Mouse (Mus musculus) E14TG2a.4 (cell line): ENCODE data around the gene Gadd45b.
A peak's percentile ranks its signal among the peaks of the same experiment; 100 is the strongest.

Experiments
- H3K27me3 ChIP-seq: 2 replicates; pipeline ENCODE4 v1.6.1; 2014; ENCODE audit warnings: low read length, control low read depth; ENCODE audit not compliant: insufficient read depth
- H3K36me3 ChIP-seq: 2 replicates; pipeline ENCODE4 v1.6.1; 2014; ENCODE audit warnings: low read length, control low read depth; ENCODE audit not compliant: insufficient read depth
- H3K4me1 ChIP-seq: replicated peaks from 2 replicates; pipeline ENCODE4 v1.6.1; 2014; ENCODE audit warnings: low read depth, low read length, control low read depth
- H3K4me3 ChIP-seq: replicated peaks from 2 replicates; pipeline ENCODE4 v1.5.1; 2014; ENCODE audit warnings: mild to moderate bottlenecking, low read length
- H3K9me3 ChIP-seq: 2 replicates; pipeline ENCODE4 v1.6.1; 2014; ENCODE audit warnings: low read length, control low read depth
- CTCF ChIP-seq: conservative IDR thresholded peaks from 2 replicates; pipeline ENCODE4 v1.5.1; 2014; ENCODE audit warnings: low read length
- NANOG ChIP-seq: IDR thresholded peaks from 2 replicates; pipeline ENCODE4 v1.6.1; 2014; ENCODE audit warnings: borderline replicate concordance, low read length, mixed read lengths
- POU5F1 ChIP-seq: IDR thresholded peaks from 2 replicates; pipeline ENCODE4 v1.6.1; 2014; ENCODE audit warnings: low read length, borderline replicate concordance

The Gadd45b gene

GRCm38 (mm10) chr10:80937646-80938045 is 7.8 kb downstream of the Gadd45b start:
- no peak for TF ChIP-seq CTCF
- no peak for TF ChIP-seq NANOG
- TF ChIP-seq POU5F1, result no peak
- Histone ChIP-seq H3K27me3 (peaks cover 35% of the 10 kb centered on the region), H3K4me1 (peaks cover 99% of the 10 kb centered on the region), H3K4me3 (peak overlapping the region; percentile 71), H3K36me3 (no peaks in the 10 kb centered on the region), H3K9me3 (no peaks in the 10 kb centered on the region)

- Histone ChIP-seq H3K27me3 (peaks cover 28% of the 10 kb centered on the region), H3K9me3 (no peaks in the 10 kb centered on the region), H3K36me3 (no peaks in the 10 kb centered on the region), H3K4me1 (peaks cover 99% of the 10 kb centered on the region), H3K4me3 (peak overlapping the region; percentile 70)
- TF ChIP-seq NANOG (no peak), POU5F1 (no peak), CTCF (no peak)
Measured at GRCm38 (mm10) chr10:80938831-80939550, 9.1 kb downstream of the Gadd45b start.

- no peaks in the 10 kb centered on the region for H3K36me3 ChIP-seq
- peaks cover 98% of the 10 kb centered on the region for H3K4me1 ChIP-seq
- H3K4me3 ChIP-seq, result peak overlapping the region; percentile 70
- H3K27me3 ChIP-seq, result peaks cover 22% of the 10 kb centered on the region
- TF ChIP-seq NANOG (no peak), CTCF (no peak)
- H3K9me3 ChIP-seq, result no peaks in the 10 kb centered on the region
Measured at GRCm38 (mm10) chr10:80939671-80940070, 9.8 kb downstream of the Gadd45b start.

- Histone ChIP-seq H3K9me3 (no peaks in the 10 kb centered on the region), H3K4me3 (peak overlapping the region; percentile 70), H3K27me3 (peaks cover 22% of the 10 kb centered on the region), H3K4me1 (peaks cover 94% of the 10 kb centered on the region), H3K36me3 (no peaks in the 10 kb centered on the region)
- TF ChIP-seq CTCF, result no peak
- no peak for TF ChIP-seq NANOG
- TF ChIP-seq POU5F1, result no peak
Measured at GRCm38 (mm10) chr10:80940320-80940987, 10.6 kb downstream of the Gadd45b start.

- Histone ChIP-seq H3K36me3 (no peaks in the 10 kb centered on the region), H3K4me3 (peak overlapping the region; percentile 70), H3K9me3 (no peaks in the 10 kb centered on the region), H3K27me3 (peaks cover 18% of the 10 kb centered on the region), H3K4me1 (peaks cover 94% of the 10 kb centered on the region)
- TF ChIP-seq POU5F1 (no peak), CTCF (no peak), NANOG (no peak)
Measured at GRCm38 (mm10) chr10:80940988-80941347, 11.1 kb downstream of the Gadd45b start.

GRCm38 (mm10) chr10:80942919-80943318 is 13.0 kb downstream of the Gadd45b start:
- no peaks in the 10 kb centered on the region for H3K36me3 ChIP-seq
- 0 out of 2 replicates have a peak overlapping the region, but pooled peaks have one; percentile 21 for H3K4me3 ChIP-seq

GRCm38 (mm10) chr10:80943701-80944100 is 13.8 kb downstream of the Gadd45b start:
- H3K4me3 ChIP-seq, result no peak overlapping the region
- no peaks in the 10 kb centered on the region for H3K36me3 ChIP-seq
- TF ChIP-seq CTCF, result no peak
- TF ChIP-seq NANOG, result no peak
- TF ChIP-seq POU5F1, result no peak
- H3K4me1 ChIP-seq, result peaks cover 96% of the 10 kb centered on the region
- H3K27me3 ChIP-seq, result no peaks in the 10 kb centered on the region
- no peaks in the 10 kb centered on the region for H3K9me3 ChIP-seq

More at GRCm38 (mm10) chr10:80942919-80943318, 13.0 kb downstream of the Gadd45b start:
- TF ChIP-seq POU5F1, result no peak
- no peak for TF ChIP-seq CTCF
- no peak for TF ChIP-seq NANOG
- Histone ChIP-seq H3K4me1 (peaks cover 96% of the 10 kb centered on the region), H3K9me3 (no peaks in the 10 kb centered on the region), H3K27me3 (no peaks in the 10 kb centered on the region)

- H3K9me3 ChIP-seq, result no peaks in the 10 kb centered on the region
- no peak overlapping the region for H3K4me3 ChIP-seq
- no peak for TF ChIP-seq CTCF
- no peak for TF ChIP-seq NANOG
- no peaks in the 10 kb centered on the region for H3K27me3 ChIP-seq
- no peaks in the 10 kb centered on the region for H3K36me3 ChIP-seq
- H3K4me1 ChIP-seq, result peaks cover 96% of the 10 kb centered on the region
Measured at GRCm38 (mm10) chr10:80944231-80944630, 14.4 kb downstream of the Gadd45b start.
